Mouse (Mus musculus) neutrophil, adult 65 days (primary cell): ENCODE results near the gene Rock2. TPM values are rescaled to one million over a fixed set of nuclear protein-coding genes. Genes with fewer than 3 reads are reported as not detected.

Experiments
- total RNA-seq: library from RNA; stranded (reverse); gene quantifications from 2 replicates; pipeline ENCODE4 v1.2.4, GENCODE M21; 2023

Rock2 gene
- 44.4 and 53.6 TPM in 2 replicates for total RNA-seq

GRCm38 (mm10) chr12:16894396-16895220 lies at the start of gene Rock2:
Gene Rock2, plus strand, starts transcription at chr12:16894895.

GRCm38 (mm10) chr12:16999739-17000497 lies 105.2 kb downstream of the Rock2 start, which contains the start of gene Pqlc3:
Gene Pqlc3, minus strand, starts transcription at chr12:17000408.

GRCm38 (mm10) chr12:17011100-17011870 lies 116.6 kb downstream of the Rock2 start, which contains the start of gene 2410004P03Rik:
Gene 2410004P03Rik, minus strand, starts transcription at chr12:17011727.

Other genes with a start within 250 kb of the Rock2 start
- gene Ntsr2, start 241.5 kb upstream of the Rock2 start, total RNA-seq: not detected in 2 replicates
- not detected in 2 replicates for gene Greb1, start 94.0 kb upstream of the Rock2 start, total RNA-seq
- gene E2f6, start 83.9 kb upstream of the Rock2 start, total RNA-seq: 8.0 and 11.5 TPM in 2 replicates
- 66.3 and 74.5 TPM in 2 replicates for gene Pqlc3, start 105.5 kb downstream of the Rock2 start, total RNA-seq
- 0.27 and 0.44 TPM in 2 replicates for gene 2410004P03Rik, start 116.8 kb downstream of the Rock2 start, total RNA-seq